Mouse (Mus musculus) liver, postnatal 0 days (tissue): ENCODE data around the gene Gpr26.

ENCODE experiments used
- CTCF ChIP-seq: sonication (generic); IDR thresholded peaks from 2 replicates; pipeline ENCODE4 v1.5.1; 2016; ENCODE audit warnings: antibody characterized with exemption, low read depth
- EP300 ChIP-seq: IDR thresholded peaks from 2 replicates; pipeline ENCODE4 v1.6.1; 2016; ENCODE audit warnings: antibody characterized with exemption, low read depth, mild to moderate bottlenecking

- no peak for TF ChIP-seq CTCF
- TF ChIP-seq EP300: no peak
Measured at GRCm38 (mm10) chr7:132005996-132006696, 39.9 kb downstream of the Gpr26 start.
